Mouse (Mus musculus): Measurements from ENCODE around the gene Wnt9b. TPM values are rescaled to one million over a fixed set of nuclear protein-coding genes. Genes with fewer than 3 reads are reported as not detected.

Gene Wnt9b
- not detected for total RNA-seq (2023)

GRCm38 (mm10) chr11:103749306-103750089 is at the start of gene Wnt9b:
Gene Wnt9b (minus strand): TSS chr11:103749821.

GRCm38 (mm10) chr11:103773387-103774227 is 24.0 kb upstream of the Wnt9b start, which contains the start of gene Wnt3:
Gene Wnt3 (plus strand): TSS chr11:103774150.

GRCm38 (mm10) chr11:103697565-103698176 is 52.0 kb downstream of the Wnt9b start, which contains the start of gene Gosr2:
Gene Gosr2 (minus strand): TSS chr11:103697898.

Other genes starting within 250 kb of the Wnt9b start
- gene Lrrc37a, start 245.2 kb downstream of the Wnt9b start, total RNA-seq (2023) = not detected
- gene Gm884, start 128.7 kb downstream of the Wnt9b start, total RNA-seq (2023) = not detected
- not detected for gene Lyzl6, start 110.9 kb downstream of the Wnt9b start, total RNA-seq (2023)
- gene Rprml, start 100.3 kb downstream of the Wnt9b start, total RNA-seq (2023) = not detected
- 10 to 100 TPM; 64.4 to 69.8 TPM for gene Gosr2, start 51.9 kb downstream of the Wnt9b start, total RNA-seq (2023)
- gene Wnt3, start 24.3 kb upstream of the Wnt9b start, total RNA-seq (2023) = not detected
- 100 to 1,000 TPM in 1 of 2 experiments, 10 to 100 TPM in 1; 90.9 to 118 TPM for gene Nsf, start 204.2 kb upstream of the Wnt9b start, total RNA-seq (2023)
- 10 to 100 TPM; 47.4 to 64.4 TPM for gene Arf2, start 216.9 kb upstream of the Wnt9b start, total RNA-seq (2023)